Mouse (Mus musculus) lung, embryonic 16.5 days (tissue): ENCODE results near the gene Slc8b1. TPM values are rescaled to one million over a fixed set of nuclear protein-coding genes. Genes with fewer than 3 reads are reported as not detected.
A peak's percentile ranks its signal among the peaks of the same experiment; 100 is the strongest.

Source experiments
- ATAC-seq: fragments of 200-750 bp; cut with Nextera tagmentation; 2 replicates; pipeline ENCODE4 v1.8.0; 2017; ENCODE audit warnings: low read depth, mild to moderate bottlenecking, moderate library complexity
- H3K27ac ChIP-seq: fragments of 300-500 bp; sonication (generic); 2 replicates; pipeline ENCODE4 v1.5.1; 2014; ENCODE audit warnings: mild to moderate bottlenecking, control low read depth, low read length
- H3K27me3 ChIP-seq: fragments of 300-500 bp; sonication (generic); 2 replicates; pipeline ENCODE4 v1.6.1; 2014; ENCODE audit warnings: low read depth, low read length, mixed read lengths; ENCODE audit not compliant: control insufficient read depth, insufficient read depth
- H3K36me3 ChIP-seq: fragments of 300-500 bp; sonication (generic); 2 replicates; pipeline ENCODE4 v1.6.1; 2014; ENCODE audit warnings: low read length; ENCODE audit not compliant: control insufficient read depth, insufficient read depth
- H3K4me1 ChIP-seq: fragments of 300-500 bp; sonication (generic); replicated peaks from 2 replicates; pipeline ENCODE4 v1.6.1; 2014; ENCODE audit warnings: low read length, mixed read lengths; ENCODE audit not compliant: control insufficient read depth, insufficient read depth
- H3K4me2 ChIP-seq: fragments of 300-500 bp; sonication (generic); 2 replicates; pipeline ENCODE4 v1.6.1; 2014; ENCODE audit warnings: low read depth, low read length, control low read depth
- H3K4me3 ChIP-seq: fragments of 300-500 bp; sonication (generic); 2 replicates; pipeline ENCODE4 v1.5.1; 2014; ENCODE audit warnings: mild to moderate bottlenecking, low read length, control low read depth
- H3K9ac ChIP-seq: fragments of 300-500 bp; sonication (generic); 2 replicates; pipeline ENCODE4 v1.6.1; 2014; ENCODE audit warnings: low read length, control low read depth
- H3K9me3 ChIP-seq: fragments of 300-500 bp; sonication (generic); 2 replicates; pipeline ENCODE4 v1.6.1; 2016; ENCODE audit warnings: low read length; ENCODE audit not compliant: control insufficient read depth
- WGBS: fragments of 180-500 bp; shearing (Covaris S2); extraction: QIAGEN DNeasy Blood & Tissue Kit; methylation state at CpG from one replicate; pipeline ENCODE4 v1.1.7; 2014; 5-methylcytosine and 5-hydroxymethylcytosine counted together
- polyA plus RNA-seq: library from polyadenylated mRNA; unstranded; fragments of >200 nt; fragmentation: Nextera tagmentation; extraction: Ambion mirVana; gene quantifications from 2 replicates; pipeline ENCODE4 v1.2.1, GENCODE M21; 2015

The Slc8b1 gene
- polyA plus RNA-seq, 1 experiment from 2014 or later: 8.5 TPM

DNA sequence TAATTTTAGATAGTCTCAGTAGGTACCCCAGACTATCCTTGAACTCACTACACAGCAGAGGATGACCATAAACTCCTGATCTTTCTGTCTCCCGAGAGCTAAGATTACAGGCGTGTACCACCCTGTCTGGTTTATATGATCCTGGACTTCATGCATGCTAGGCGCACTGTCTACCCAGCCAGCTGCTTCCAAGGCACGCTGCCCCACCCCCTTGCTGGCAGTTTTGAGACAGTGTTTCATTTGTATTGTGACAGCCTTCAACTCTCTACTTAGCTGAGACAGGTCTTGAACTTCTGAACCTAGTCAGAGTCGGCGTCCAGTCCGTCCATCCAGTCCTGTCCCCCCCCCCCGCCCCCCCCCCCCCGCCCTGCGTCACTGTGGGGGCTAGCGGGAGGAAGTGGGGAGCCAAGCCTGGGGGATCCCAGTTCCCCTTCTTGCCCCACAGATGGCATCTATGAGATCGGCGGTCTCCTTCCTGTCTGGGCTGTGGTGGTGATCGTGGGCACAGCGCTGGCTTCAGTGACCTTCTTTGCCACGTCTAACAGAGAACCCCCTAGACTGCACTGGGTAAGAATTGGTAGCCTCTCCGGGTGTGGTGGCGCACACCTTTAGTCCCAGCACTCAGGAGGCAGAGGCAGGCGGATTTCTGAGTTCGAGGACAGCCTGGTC is 16.5 kb downstream of the Slc8b1 start:
- no peak overlapping the region for H3K4me2 ChIP-seq

DNA sequence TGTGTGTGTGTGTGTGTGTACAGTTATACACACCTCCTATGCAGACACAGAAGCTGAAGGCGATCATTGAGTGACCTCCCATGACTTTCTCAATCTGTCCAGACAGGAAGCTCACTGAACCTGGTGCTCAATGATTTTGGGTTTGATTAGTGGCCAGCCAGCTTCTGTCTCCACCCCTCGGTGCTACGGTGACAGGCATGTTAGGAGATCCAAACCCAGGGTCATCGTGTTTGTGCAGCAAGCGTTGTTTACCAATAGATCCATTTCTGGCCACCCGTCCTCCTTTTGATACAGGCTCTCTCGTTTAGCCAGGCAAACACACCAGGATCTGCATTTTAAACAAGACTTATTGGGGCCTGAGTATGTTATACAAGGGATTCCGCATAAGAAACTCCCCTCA is 20.7 kb downstream of the Slc8b1 start:
- 73% methylated on average over 8 of the region's 8 CpGs for WGBS
- Histone ChIP-seq H3K27me3 (no peaks in the 10 kb centered on the region), H3K9ac (no peak overlapping the region), H3K4me3 (no peak overlapping the region), H3K9me3 (no peaks in the 10 kb centered on the region), H3K4me1 (peaks cover 22% of the 10 kb centered on the region), H3K4me2 (no peak overlapping the region), H3K27ac (no peak overlapping the region), H3K36me3 (no peaks in the 10 kb centered on the region; the same call in 1 of the 2 replicates)
- ATAC-seq: no peak

More for the DNA sequence above, 16.5 kb downstream of the Slc8b1 start:
- Histone ChIP-seq H3K4me1 (no peaks in the 10 kb centered on the region), H3K27ac (no peak overlapping the region), H3K9me3 (no peaks in the 10 kb centered on the region), H3K4me3 (no peak overlapping the region), H3K9ac (no peak overlapping the region), H3K27me3 (no peaks in the 10 kb centered on the region), H3K36me3 (no peaks in the 10 kb centered on the region; the same call in 1 of the 2 replicates)
- WGBS: 73% methylated on average over 15 of the region's 20 CpGs
- ATAC-seq: no peak

DNA sequence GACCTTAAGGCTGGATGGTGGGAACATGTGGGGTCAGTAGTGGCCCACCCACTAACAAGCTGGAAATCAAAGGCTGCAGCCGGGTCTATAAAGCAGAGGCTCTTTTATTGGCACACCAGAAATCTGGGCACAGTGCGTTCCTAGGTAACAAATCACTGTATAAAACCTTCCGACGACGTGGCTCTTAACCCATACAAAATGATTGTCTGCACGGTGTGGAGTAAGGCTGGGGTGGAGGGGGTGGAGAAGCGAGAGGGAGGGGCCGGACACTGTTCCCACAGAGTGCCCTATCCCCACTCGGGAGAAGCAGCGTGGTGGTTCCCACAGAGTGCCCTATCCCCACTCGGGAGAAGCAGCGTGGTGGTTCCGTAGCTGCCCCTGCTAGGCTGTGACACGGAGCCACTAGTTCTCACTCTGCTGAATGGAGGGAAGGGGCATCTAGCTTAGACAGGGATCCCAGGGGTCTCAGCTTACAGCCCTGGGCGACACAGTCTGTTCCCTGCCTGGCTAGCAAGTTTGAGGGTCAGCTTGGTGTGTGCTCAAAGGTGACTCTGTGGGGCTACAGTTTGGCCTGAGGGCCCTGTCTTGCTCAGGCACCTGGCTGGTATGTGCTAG is 23.2 kb downstream of the Slc8b1 start:
- Histone ChIP-seq H3K27me3 (no peaks in the 10 kb centered on the region), H3K27ac (peak overlapping the region; percentile 80), H3K36me3 (peaks cover 7% of the 10 kb centered on the region), H3K9ac (peak overlapping the region; percentile 47; the same call in 1 of the 2 replicates), H3K9me3 (no peaks in the 10 kb centered on the region), H3K4me3 (no peak overlapping the region), H3K4me1 (peaks cover 22% of the 10 kb centered on the region), H3K4me2 (no peak overlapping the region)
- WGBS: 67% methylated on average over 15 of the region's 15 CpGs
- ATAC-seq: peak; percentile 6; the same call in 1 of the 2 replicates

DNA sequence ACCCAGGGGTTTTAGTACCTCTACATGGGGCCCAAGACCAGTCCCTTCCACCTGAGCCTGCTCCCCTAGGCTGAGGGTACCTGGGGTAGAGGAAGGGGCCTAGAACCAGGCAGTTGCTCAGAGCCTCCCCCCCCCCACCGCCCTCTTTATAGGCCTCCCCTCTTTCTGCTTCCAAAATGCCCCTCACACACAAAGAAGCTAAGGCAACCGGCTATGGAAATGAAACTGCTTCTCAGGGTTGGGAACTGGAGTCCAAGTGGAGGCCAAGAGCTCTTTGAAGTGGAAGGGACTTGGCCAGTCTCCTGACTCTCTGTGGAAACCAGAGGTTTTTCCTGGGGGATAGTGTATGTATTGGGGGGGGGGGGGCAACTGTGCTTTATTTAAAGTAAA is 23.7 kb downstream of the Slc8b1 start:
- 32% methylated on average over 2 of the region's 2 CpGs for WGBS
- Histone ChIP-seq H3K27me3 (no peaks in the 10 kb centered on the region), H3K27ac (peak overlapping the region; percentile 80), H3K9ac (peak overlapping the region; percentile 47; the same call in 1 of the 2 replicates), H3K36me3 (peaks cover 12% of the 10 kb centered on the region), H3K9me3 (no peaks in the 10 kb centered on the region), H3K4me1 (peaks cover 22% of the 10 kb centered on the region), H3K4me2 (no peak overlapping the region), H3K4me3 (no peak overlapping the region)
- peak; percentile 59 for ATAC-seq

DNA sequence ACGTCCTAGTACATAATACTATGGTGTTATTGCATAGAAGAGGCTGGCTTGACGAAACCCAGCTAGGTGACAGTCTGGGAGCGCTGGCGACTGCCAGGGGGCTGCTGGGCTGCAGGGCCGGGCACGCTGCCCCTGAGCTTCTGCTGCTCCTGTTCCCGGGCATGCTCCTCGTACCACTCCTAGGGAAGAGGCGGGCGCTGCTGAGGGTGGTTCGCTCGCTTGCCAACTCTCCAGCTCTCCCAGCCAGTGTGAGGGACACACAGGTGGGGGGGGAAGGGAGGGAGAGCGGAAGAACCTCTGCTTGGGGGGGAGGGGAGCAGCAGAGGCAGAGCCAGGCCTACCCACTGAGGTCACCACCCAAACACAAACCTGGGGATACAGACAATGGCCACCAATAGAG is 25.1 kb downstream of the Slc8b1 start:
- Histone ChIP-seq H3K9me3 (no peaks in the 10 kb centered on the region), H3K9ac (no peak overlapping the region), H3K36me3 (peaks cover 22% of the 10 kb centered on the region), H3K4me3 (no peak overlapping the region), H3K4me1 (peaks cover 22% of the 10 kb centered on the region), H3K27ac (peak overlapping the region; percentile 59), H3K27me3 (no peaks in the 10 kb centered on the region), H3K4me2 (no peak overlapping the region)
- peak; percentile 39; the same call in 1 of the 2 replicates for ATAC-seq
- WGBS: 66% methylated on average over 12 of the region's 13 CpGs

DNA sequence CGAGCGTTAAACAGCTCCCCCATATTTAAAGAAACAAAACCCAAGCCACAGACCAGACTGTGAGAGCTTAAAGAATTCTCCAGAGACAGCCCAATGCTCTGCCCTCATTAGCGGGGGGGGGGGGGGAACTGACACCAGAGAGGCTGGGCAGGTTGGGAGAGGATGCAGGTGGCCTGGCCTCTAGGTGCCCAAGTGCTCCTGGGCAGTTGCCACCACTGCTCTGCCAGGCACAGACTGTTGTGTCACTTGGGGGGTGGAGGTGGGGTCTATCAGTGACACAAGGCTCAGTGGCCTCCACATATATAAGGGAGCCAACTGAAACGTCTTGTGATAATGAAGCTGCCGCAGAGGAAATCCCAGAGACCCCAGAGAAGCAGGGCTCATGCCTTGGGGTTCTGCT is 25.7 kb downstream of the Slc8b1 start:
- no peak overlapping the region for H3K4me2 ChIP-seq
- peak overlapping the region; percentile 59; the same call in 1 of the 2 replicates for H3K27ac ChIP-seq
- H3K4me1 ChIP-seq: peaks cover 22% of the 10 kb centered on the region
- H3K9me3 ChIP-seq: no peaks in the 10 kb centered on the region
- no peak overlapping the region for H3K4me3 ChIP-seq
- no peak for ATAC-seq
- WGBS: 83% methylated on average over 5 of the region's 5 CpGs
- H3K36me3 ChIP-seq: peaks cover 22% of the 10 kb centered on the region
- H3K9ac ChIP-seq: no peak overlapping the region
- H3K27me3 ChIP-seq: no peaks in the 10 kb centered on the region

DNA sequence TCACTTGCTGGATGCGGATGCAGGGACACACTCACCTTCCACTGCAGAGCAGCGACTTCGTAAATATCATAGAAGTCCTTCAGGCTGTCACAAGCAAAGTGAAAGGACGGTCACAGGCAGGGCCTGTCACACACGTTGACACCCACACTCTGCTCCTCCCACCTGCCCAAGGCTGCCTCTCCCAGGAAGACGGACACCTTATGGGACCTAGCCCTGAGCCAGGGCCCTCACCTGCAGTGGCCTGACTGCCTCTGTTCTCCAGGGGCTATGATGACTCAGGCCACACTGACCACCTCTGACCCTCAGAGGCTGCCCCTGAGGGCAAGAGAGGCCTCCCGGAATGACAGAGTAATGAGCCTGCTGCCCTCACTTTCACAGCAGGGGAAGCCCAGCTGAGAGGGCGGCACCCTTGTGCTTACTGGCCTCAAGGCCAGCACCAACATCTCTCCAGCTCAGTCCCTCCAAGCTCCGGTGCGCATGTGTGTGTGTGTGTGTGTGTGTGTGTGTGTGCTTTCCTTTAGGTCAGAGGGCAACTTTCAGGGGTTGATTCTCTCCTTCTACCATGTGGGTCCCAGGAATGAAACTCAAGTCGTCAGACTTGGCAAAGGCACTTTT is 37.4 kb downstream of the Slc8b1 start:
- no peak for ATAC-seq
- WGBS: 63% methylated on average over 11 of the region's 11 CpGs
- Histone ChIP-seq H3K27ac (no peak overlapping the region), H3K9ac (no peak overlapping the region), H3K27me3 (no peaks in the 10 kb centered on the region), H3K4me1 (no peaks in the 10 kb centered on the region; the same call in 1 of the 2 replicates), H3K4me3 (no peak overlapping the region), H3K9me3 (no peaks in the 10 kb centered on the region), H3K4me2 (no peak overlapping the region), H3K36me3 (0 out of 2 replicates have a peak, but pooled peaks cover 4% of the 10 kb centered on the region)

DNA sequence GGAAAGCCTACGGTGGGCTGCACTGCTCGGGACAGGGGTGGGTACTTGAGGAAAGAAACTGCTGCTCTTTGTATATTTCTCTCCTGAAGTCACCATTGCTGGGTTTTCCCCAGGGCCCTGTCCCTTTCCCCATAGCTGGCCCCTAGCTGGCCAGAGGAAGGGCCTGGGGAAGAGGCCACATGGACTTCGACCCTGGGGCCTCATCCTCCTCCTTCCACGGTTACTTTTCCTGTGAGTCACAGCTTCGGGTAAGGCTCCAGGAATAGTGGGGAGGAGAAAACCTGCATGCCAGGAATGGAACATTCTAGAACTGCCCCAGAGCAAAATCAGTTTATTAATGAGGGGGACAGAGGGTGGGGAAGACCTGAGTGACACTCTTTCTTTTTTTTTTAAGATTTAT is 39.2 kb downstream of the Slc8b1 start:
- H3K9me3 ChIP-seq: no peaks in the 10 kb centered on the region
- H3K36me3 ChIP-seq: peaks cover 12% of the 10 kb centered on the region; the same call in 1 of the 2 replicates
- H3K27me3 ChIP-seq: no peaks in the 10 kb centered on the region
- H3K27ac ChIP-seq: no peak overlapping the region
- 74% methylated on average over 5 of the region's 5 CpGs for WGBS
- ATAC-seq: no peak
- H3K9ac ChIP-seq: no peak overlapping the region
- no peak overlapping the region for H3K4me2 ChIP-seq
- no peaks in the 10 kb centered on the region; the same call in 1 of the 2 replicates for H3K4me1 ChIP-seq
- H3K4me3 ChIP-seq: no peak overlapping the region

DNA sequence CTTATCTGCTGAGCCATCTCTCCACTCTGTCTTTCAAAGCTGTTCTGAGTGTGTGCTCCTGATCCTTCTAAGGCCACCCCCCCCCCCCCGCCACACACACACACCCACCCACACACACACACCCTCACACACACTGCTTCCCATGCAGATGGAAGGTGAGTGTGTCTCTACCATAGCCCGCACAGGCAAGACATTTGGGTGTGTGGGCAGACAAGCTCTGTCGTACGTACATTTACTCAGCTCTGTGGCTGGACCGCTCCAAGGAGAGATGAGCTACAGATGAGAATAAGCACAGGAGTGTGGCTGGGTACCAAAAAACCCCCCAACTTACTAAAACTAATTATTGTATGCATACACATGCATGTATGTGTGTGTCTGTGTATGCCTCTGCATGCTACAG is 39.7 kb downstream of the Slc8b1 start:
- H3K4me2 ChIP-seq: no peak overlapping the region
- H3K27me3 ChIP-seq: no peaks in the 10 kb centered on the region
- no peak for ATAC-seq
- no peaks in the 10 kb centered on the region; the same call in 1 of the 2 replicates for H3K4me1 ChIP-seq
- H3K9me3 ChIP-seq: no peaks in the 10 kb centered on the region
- H3K27ac ChIP-seq: no peak overlapping the region
- H3K9ac ChIP-seq: no peak overlapping the region
- no peak overlapping the region for H3K4me3 ChIP-seq
- peaks cover 12% of the 10 kb centered on the region; the same call in 1 of the 2 replicates for H3K36me3 ChIP-seq
- WGBS: 91% methylated on average over 5 of the region's 5 CpGs
